Mouse (Mus musculus) thymus, adult 2 months (tissue): ENCODE results near the gene Dnttip2.

ENCODE experiments used
- CTCF ChIP-seq: fragments of 200-500 bp; IDR thresholded peaks from 2 replicates; pipeline ENCODE4 v1.5.1; 2012; ENCODE audit warnings: mild to moderate bottlenecking, control low read depth, low read length, moderate library complexity, borderline replicate concordance; ENCODE audit not compliant: control insufficient read depth, poor library complexity, insufficient read depth; ENCODE audit errors: extremely low read depth
- POLR2A ChIP-seq: fragments of 200-500 bp; IDR thresholded peaks from 2 replicates; pipeline ENCODE4 v1.6.1; 2012; ENCODE audit warnings: mild to moderate bottlenecking, low read length, control low read depth, moderate library complexity; ENCODE audit not compliant: control insufficient read depth, poor library complexity, insufficient read depth; ENCODE audit errors: extremely low read depth

- no peak for TF ChIP-seq CTCF
- TF ChIP-seq POLR2A, result no peak
Measured at GRCm38 (mm10) chr3:122304560-122304959, 30.4 kb downstream of the Dnttip2 start.
